25 mouse cellular contexts compared by ENCODE assay signal in the genomic region with DNA sequence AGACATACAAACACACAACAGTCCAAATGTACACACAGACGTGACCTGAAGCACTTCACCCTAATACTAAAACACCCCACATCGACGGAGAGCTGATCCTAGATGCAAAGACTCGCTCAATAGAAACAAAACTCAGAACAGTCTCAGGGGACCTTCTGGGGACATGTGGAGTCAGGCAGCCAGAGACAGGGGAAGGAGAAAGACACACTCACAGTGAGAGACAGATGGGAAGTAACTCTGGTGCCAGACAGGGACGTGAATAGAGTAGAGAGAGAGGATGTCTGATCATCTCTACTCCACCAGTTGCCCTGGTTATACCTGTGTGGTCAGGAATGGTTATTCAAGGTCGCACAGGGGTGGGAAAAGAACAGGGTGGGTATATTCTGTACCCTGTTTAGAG. TPM values are rescaled to one million over a fixed set of nuclear protein-coding genes. Genes with fewer than 3 reads are reported as not detected.
A peak's percentile ranks its signal among the peaks of the same experiment; 100 is the strongest.
DNase-seq lines count a peak whose midpoint lies in the region; ATAC-seq and TF ChIP-seq lines count a peak whose summit lies in the region.
"Had no signal": no experiment of that assay in that cellular context is flagged by ENCODE, and none has a peak within 500 bp of the region (broad histone marks: within the 10 kb centered on the region; RNA-seq: fewer than 3 reads in every experiment).

No protein-coding gene starts in this region.

- no peak overlapping the region for H3K4me3 ChIP-seq in forebrain, postnatal 0 days (ENCODE audit: low read depth, low read length)
- no peak overlapping the region for H3K4me3 ChIP-seq in forebrain, embryonic 16.5 days (replicated peaks; ENCODE audit: low read length)
- no peak overlapping the region for H3K4me3 ChIP-seq in neural tube, embryonic 13.5 days
- no peak overlapping the region for H3K4me3 ChIP-seq in hindbrain, embryonic 15.5 days
- H3K4me3 ChIP-seq: embryonic facial prominence, embryonic 10.5 days; erythroblast, embryonic 14.5 days; forebrain, embryonic 10.5 days; gastrocnemius, adult 2 months; heart, embryonic 13.5 days had no signal

- no peaks in the 10 kb centered on the region for H3K27me3 ChIP-seq in forebrain, postnatal 0 days (ENCODE audit: insufficient read depth, low read length)
- H3K27me3 ChIP-seq in forebrain, embryonic 16.5 days (replicated peaks; ENCODE audit: control insufficient read depth, insufficient read depth, low read length): no peaks in the 10 kb centered on the region
- H3K27me3 ChIP-seq in neural tube, embryonic 13.5 days: peaks cover 16% of the 10 kb centered on the region; the same call in 1 of the 2 replicates
- peaks cover 8% of the 10 kb centered on the region; the same call in 1 of the 2 replicates for H3K27me3 ChIP-seq in hindbrain, embryonic 15.5 days

- ATAC-seq in forebrain, postnatal 0 days: peak; percentile 25; the same call in 1 of the 2 replicates
- no peak; the same call in 1 of the 2 replicates for ATAC-seq in forebrain, embryonic 16.5 days
- no peak for ATAC-seq in neural tube, embryonic 13.5 days (ENCODE audit: low read depth)
- no peak for ATAC-seq in hindbrain, embryonic 15.5 days (ENCODE audit: low FRiP score, low read depth)
- ATAC-seq: intestine, embryonic 16.5 days had no signal

- no peak for DNase-seq in forebrain, postnatal 0 days
- DNase-seq in neural tube, embryonic 10.5 days (ENCODE audit: extremely low spot score, low spot score): no peak
- DNase-seq in thymus, postnatal 10 days (ENCODE audit: low spot score in 2 of 2): no peak
- no peak for DNase-seq in ovary, postnatal 36 days (ENCODE audit: low spot score)
- DNase-seq: adrenal gland, adult 8-10 months; adrenal gland, postnatal 36 days; cerebellum, adult 18-20 months; cerebellum, adult 9-11 months; cerebellum, postnatal 36 days; gastrocnemius, adult 2 months; gastrocnemius, postnatal 25 days; heart, adult 11 months; heart, postnatal 36 days; kidney, adult 2 months had no signal

- H3K36me3 ChIP-seq in forebrain, postnatal 0 days (ENCODE audit: insufficient read depth): no peaks in the 10 kb centered on the region
- H3K36me3 ChIP-seq in forebrain, embryonic 16.5 days (ENCODE audit: control insufficient read depth, insufficient read depth): no peaks in the 10 kb centered on the region
- H3K36me3 ChIP-seq in neural tube, embryonic 13.5 days: no peaks in the 10 kb centered on the region
- no peaks in the 10 kb centered on the region for H3K36me3 ChIP-seq in hindbrain, embryonic 15.5 days
- H3K36me3 ChIP-seq: embryonic facial prominence, embryonic 10.5 days; forebrain, embryonic 10.5 days; heart, embryonic 13.5 days had no signal

- no peak overlapping the region for H3K4me2 ChIP-seq in forebrain, postnatal 0 days (ENCODE audit: low read depth)
- no peak overlapping the region for H3K4me2 ChIP-seq in forebrain, embryonic 16.5 days (ENCODE audit: low read length)
- H3K4me2 ChIP-seq in neural tube, embryonic 13.5 days: no peak overlapping the region
- no peak overlapping the region for H3K4me2 ChIP-seq in hindbrain, embryonic 15.5 days
- H3K4me2 ChIP-seq: heart, embryonic 13.5 days had no signal

- H3K4me1 ChIP-seq in forebrain, postnatal 0 days (ENCODE audit: insufficient read depth): no peaks in the 10 kb centered on the region
- no peaks in the 10 kb centered on the region for H3K4me1 ChIP-seq in forebrain, embryonic 16.5 days (replicated peaks; ENCODE audit: control insufficient read depth, insufficient read depth, low read length)
- H3K4me1 ChIP-seq in neural tube, embryonic 13.5 days (replicated peaks): peaks cover 17% of the 10 kb centered on the region
- 0 out of 2 replicates have a peak, but pooled peaks cover 3% of the 10 kb centered on the region for H3K4me1 ChIP-seq in hindbrain, embryonic 15.5 days (replicated peaks)
- H3K4me1 ChIP-seq: heart, embryonic 13.5 days had no signal

- no peak for TF ChIP-seq CTCF in forebrain, postnatal 0 days (IDR thresholded peaks at IDR 0.05; ENCODE audit: low read depth)

- H3K9me3 ChIP-seq in forebrain, postnatal 0 days (ENCODE audit: low read length): no peaks in the 10 kb centered on the region
- no peaks in the 10 kb centered on the region for H3K9me3 ChIP-seq in forebrain, embryonic 16.5 days (ENCODE audit: control insufficient read depth, low read length)
- no peaks in the 10 kb centered on the region for H3K9me3 ChIP-seq in neural tube, embryonic 13.5 days
- H3K9me3 ChIP-seq in hindbrain, embryonic 15.5 days: no peaks in the 10 kb centered on the region
- H3K9me3 ChIP-seq: embryonic facial prominence, embryonic 10.5 days; forebrain, embryonic 10.5 days had no signal

- no peak overlapping the region for H3K9ac ChIP-seq in forebrain, postnatal 0 days
- no peak overlapping the region for H3K9ac ChIP-seq in forebrain, embryonic 16.5 days (replicated peaks; ENCODE audit: low read depth, low read length)
- H3K9ac ChIP-seq in neural tube, embryonic 13.5 days: 0 out of 2 replicates have a peak overlapping the region, but pooled peaks have one; percentile 13
- H3K9ac ChIP-seq in hindbrain, embryonic 15.5 days: no peak overlapping the region
- H3K9ac ChIP-seq: heart, embryonic 13.5 days had no signal

- H3K27ac ChIP-seq in forebrain, postnatal 0 days (ENCODE audit: low read depth, low read length): no peak overlapping the region
- no peak overlapping the region for H3K27ac ChIP-seq in forebrain, embryonic 16.5 days (ENCODE audit: low read length)
- H3K27ac ChIP-seq in neural tube, embryonic 13.5 days (replicated peaks): peak overlapping the region; percentile 83
- 0 out of 2 replicates have a peak overlapping the region, but pooled peaks have one; percentile 10 for H3K27ac ChIP-seq in hindbrain, embryonic 15.5 days (replicated peaks)
- H3K27ac ChIP-seq: embryonic facial prominence, embryonic 10.5 days; forebrain, embryonic 10.5 days; gastrocnemius, adult 2 months; heart, embryonic 13.5 days had no signal

- WGBS in forebrain, postnatal 0 days: 66% methylated on average over 6 of the region's 6 CpGs
- 76% methylated on average over 6 of the region's 6 CpGs for WGBS in forebrain, embryonic 16.5 days
- 57% methylated on average over 6 of the region's 6 CpGs for WGBS in neural tube, embryonic 13.5 days
- WGBS in hindbrain, embryonic 15.5 days: 65% methylated on average over 6 of the region's 6 CpGs

RNA-seq across cellular contexts. Expression of gene Hif1an, which starts 29.0 kb away (rescaled TPM):
- total RNA-seq in forebrain, postnatal 0 days (2014; rRNA removed): 8.2 and 13.6 TPM in 2 replicates
- polyA plus RNA-seq in forebrain, postnatal 0 days (2015; fragmentation: Nextera tagmentation; extraction: Ambion mirVana): 8.1 and 15.6 TPM in 2 replicates
- polyA plus RNA-seq in forebrain, embryonic 16.5 days (2015; fragmentation: Nextera tagmentation; extraction: Ambion mirVana): 31.6 and 34.8 TPM in 2 replicates
- 24.5 and 26.0 TPM in 2 replicates for polyA plus RNA-seq in neural tube, embryonic 13.5 days (2015; fragmentation: Nextera tagmentation; extraction: Ambion mirVana)
- polyA plus RNA-seq in hindbrain, embryonic 15.5 days (2015; fragmentation: Nextera tagmentation; extraction: Ambion mirVana): 23.6 and 24.8 TPM in 2 replicates

RNA-seq across cellular contexts. Expression of gene Ndufb8, which starts 36.4 kb away (rescaled TPM):
- 275 and 424 TPM in 2 replicates for total RNA-seq in forebrain, postnatal 0 days (2014; rRNA removed)
- polyA plus RNA-seq in forebrain, postnatal 0 days (2015; fragmentation: Nextera tagmentation; extraction: Ambion mirVana): 691 and 823 TPM in 2 replicates
- 376 and 452 TPM in 2 replicates for polyA plus RNA-seq in forebrain, embryonic 16.5 days (2015; fragmentation: Nextera tagmentation; extraction: Ambion mirVana)
- polyA plus RNA-seq in neural tube, embryonic 13.5 days (2015; fragmentation: Nextera tagmentation; extraction: Ambion mirVana): 654 and 741 TPM in 2 replicates
- 674 and 705 TPM in 2 replicates for polyA plus RNA-seq in hindbrain, embryonic 15.5 days (2015; fragmentation: Nextera tagmentation; extraction: Ambion mirVana)

RNA-seq across cellular contexts. Expression of gene Gm20538, which starts 39.0 kb away (rescaled TPM):
- total RNA-seq in forebrain, postnatal 0 days (2014; rRNA removed): not detected in 2 replicates
- not detected in 2 replicates for polyA plus RNA-seq in forebrain, postnatal 0 days (2015; fragmentation: Nextera tagmentation; extraction: Ambion mirVana)
- polyA plus RNA-seq in forebrain, embryonic 16.5 days (2015; fragmentation: Nextera tagmentation; extraction: Ambion mirVana): not detected in 2 replicates
- polyA plus RNA-seq in neural tube, embryonic 13.5 days (2015; fragmentation: Nextera tagmentation; extraction: Ambion mirVana): not detected in 2 replicates
- not detected in 2 replicates for polyA plus RNA-seq in hindbrain, embryonic 15.5 days (2015; fragmentation: Nextera tagmentation; extraction: Ambion mirVana)
- total RNA-seq: adrenal gland, adult 8-10 months; adrenal gland, postnatal 36 days; ES-E14; gastrocnemius, adult 2 months; gastrocnemius, postnatal 25 days; heart, postnatal 36 days had no signal
- polyA plus RNA-seq: embryonic facial prominence, embryonic 10.5 days; embryonic facial prominence, embryonic 14.5 days; erythroblast, embryonic 14.5 days; forebrain, embryonic 10.5 days; heart, embryonic 13.5 days; heart, postnatal 0 days; intestine, embryonic 16.5 days; kidney, adult 2 months had no signal

RNA-seq across cellular contexts. Expression of gene Sec31b, which starts 46.0 kb away (rescaled TPM):
- 0.08 and 0.48 TPM in 2 replicates for total RNA-seq in forebrain, postnatal 0 days (2014; rRNA removed)
- 0.10 and 0.15 TPM in 2 replicates for polyA plus RNA-seq in forebrain, postnatal 0 days (2015; fragmentation: Nextera tagmentation; extraction: Ambion mirVana)
- 0.07 and 0.16 TPM in 2 replicates for polyA plus RNA-seq in forebrain, embryonic 16.5 days (2015; fragmentation: Nextera tagmentation; extraction: Ambion mirVana)
- 0.13 and 0.43 TPM in 2 replicates for polyA plus RNA-seq in neural tube, embryonic 13.5 days (2015; fragmentation: Nextera tagmentation; extraction: Ambion mirVana)
- 0.20 and 0.38 TPM in 2 replicates for polyA plus RNA-seq in hindbrain, embryonic 15.5 days (2015; fragmentation: Nextera tagmentation; extraction: Ambion mirVana)
- polyA plus RNA-seq: erythroblast, embryonic 14.5 days had no signal

Comparison
In these comparisons a context has a peak if more than half of its experiments do, and no peak if none do; other contexts are left out.
1. H3K27ac ChIP-seq: peak in neural tube, embryonic 13.5 days (single experiment) and hindbrain, embryonic 15.5 days (single experiment); none in forebrain, postnatal 0 days (single experiment) and forebrain, embryonic 16.5 days (single experiment).